Mouse (Mus musculus): Measurements from ENCODE around the gene Diaph3. TPM values are rescaled to one million over a fixed set of nuclear protein-coding genes. Genes with fewer than 3 reads are reported as not detected.

Diaph3 gene
- polyA plus RNA-seq, 1 experiment from 2014 or later = 25.9 TPM

DNA sequence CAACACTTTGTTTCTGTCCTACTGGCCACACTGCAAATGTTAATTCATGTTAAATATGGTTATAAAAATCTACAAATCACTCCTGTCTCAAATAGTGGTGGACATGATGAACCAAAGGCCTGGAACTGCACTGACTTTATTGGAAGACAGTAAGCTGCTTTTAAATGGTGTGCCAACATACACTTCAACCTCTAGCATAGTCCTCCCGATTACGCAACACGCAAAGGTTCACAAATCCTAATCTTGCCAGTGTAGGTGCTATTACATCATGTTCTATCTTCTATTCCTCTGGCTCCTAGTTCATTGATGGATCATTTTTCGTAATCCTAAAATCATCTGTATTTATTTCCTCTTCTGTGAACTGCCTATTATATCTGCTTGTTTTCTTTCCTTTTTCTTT lies 324.8 kb downstream of the Diaph3 start:
- Histone ChIP-seq H3K9me3 (ENCODE audit: low read depth, low read length) (no peaks in the 10 kb centered on the region), H3K36me3 (ENCODE audit: insufficient read depth) (no peaks in the 10 kb centered on the region), H3K4me3 (ENCODE audit: low read depth, low read length) (no peak overlapping the region), H3K4me1 (ENCODE audit: insufficient read depth) (no peaks in the 10 kb centered on the region), H3K27ac (ENCODE audit: low read depth) (no peak overlapping the region), H3K4me2 (no peak overlapping the region), H3K9ac (no peak overlapping the region), H3K27me3 (ENCODE audit: insufficient read depth, low read length) (no peaks in the 10 kb centered on the region)
- no peak for ATAC-seq (ENCODE audit: insufficient read depth)
- no peak for DNase-seq
- TF ChIP-seq CTCF (IDR thresholded peaks at IDR 0.05; ENCODE audit: low read depth) = no peak
- 94% methylated on average over 4 of the region's 4 CpGs for WGBS

DNA sequence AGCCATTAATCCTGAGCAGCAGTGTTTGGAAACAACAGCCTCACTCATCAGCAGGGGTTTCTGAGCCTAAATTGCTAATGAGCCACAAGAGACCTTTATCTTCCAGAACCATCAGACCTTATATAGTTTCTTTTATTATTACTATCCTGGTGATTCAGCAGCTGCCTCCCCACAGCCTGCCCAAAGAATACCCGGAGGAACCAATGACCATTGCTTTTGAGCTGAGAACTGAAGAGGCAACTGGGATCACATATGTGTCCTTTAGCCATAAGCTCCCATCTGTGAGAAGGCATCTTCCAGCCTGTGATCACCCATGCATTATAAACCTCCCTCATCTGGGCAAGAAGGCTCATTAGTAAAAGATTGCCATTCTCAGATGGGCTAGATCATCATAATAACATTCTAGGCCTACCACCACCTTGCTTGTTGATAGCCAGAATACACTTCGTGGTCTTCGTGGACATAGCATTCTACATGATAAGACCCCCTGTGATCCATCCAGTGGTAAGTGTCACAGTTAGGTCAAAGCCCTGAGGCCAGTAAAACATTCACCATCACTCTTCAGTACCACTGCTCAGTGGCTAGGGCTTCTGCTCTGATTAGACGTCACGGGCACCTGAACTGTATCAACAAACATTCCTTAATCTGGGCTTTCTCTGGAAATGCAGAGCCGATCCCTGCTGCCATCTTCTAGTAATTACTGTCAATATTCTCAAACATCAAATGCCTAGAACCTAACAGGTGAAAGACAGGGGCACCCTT lies 352.0 kb downstream of the Diaph3 start:
- DNase-seq (no peak), ATAC-seq (ENCODE audit: insufficient read depth) (no peak)
- 45% methylated on average over 6 of the region's 6 CpGs for WGBS
- H3K9ac ChIP-seq = no peak overlapping the region
- no peaks in the 10 kb centered on the region for H3K36me3 ChIP-seq (ENCODE audit: insufficient read depth)
- no peak for TF ChIP-seq CTCF (IDR thresholded peaks at IDR 0.05; ENCODE audit: low read depth)
- H3K9me3 ChIP-seq (ENCODE audit: low read depth, low read length) = no peaks in the 10 kb centered on the region
- no peaks in the 10 kb centered on the region for H3K27me3 ChIP-seq (ENCODE audit: insufficient read depth, low read length)
- H3K4me3 ChIP-seq (ENCODE audit: low read depth, low read length) = no peak overlapping the region
- no peaks in the 10 kb centered on the region for H3K4me1 ChIP-seq (ENCODE audit: insufficient read depth)
- H3K4me2 ChIP-seq = no peak overlapping the region
- H3K27ac ChIP-seq (ENCODE audit: low read depth) = no peak overlapping the region

GRCm38 (mm10) chr14:86786866-86787265 lies 354.2 kb downstream of the Diaph3 start:
- H3K27ac ChIP-seq (ENCODE audit: low read depth) = no peak overlapping the region
- H3K4me3 ChIP-seq (ENCODE audit: low read depth, low read length) = no peak overlapping the region
- H3K9me3 ChIP-seq (ENCODE audit: low read depth, low read length) = no peaks in the 10 kb centered on the region
- no peaks in the 10 kb centered on the region for H3K36me3 ChIP-seq (ENCODE audit: insufficient read depth)
- no peaks in the 10 kb centered on the region for H3K4me1 ChIP-seq (ENCODE audit: insufficient read depth)
- DNase-seq = peak; percentile 25
- no peak overlapping the region for H3K4me2 ChIP-seq
- H3K9ac ChIP-seq = no peak overlapping the region
- H3K27me3 ChIP-seq (ENCODE audit: insufficient read depth, low read length) = no peaks in the 10 kb centered on the region
- TF ChIP-seq CTCF (IDR thresholded peaks at IDR 0.05; ENCODE audit: low read depth) = no peak
- 15% methylated on average over 8 of the region's 8 CpGs for WGBS
- ATAC-seq (ENCODE audit: insufficient read depth) = no peak

- Histone ChIP-seq H3K4me2 (no peak overlapping the region), H3K9me3 (ENCODE audit: low read depth, low read length) (no peaks in the 10 kb centered on the region), H3K4me3 (ENCODE audit: low read depth, low read length) (no peak overlapping the region), H3K36me3 (ENCODE audit: insufficient read depth) (no peaks in the 10 kb centered on the region), H3K27ac (ENCODE audit: low read depth) (no peak overlapping the region), H3K4me1 (ENCODE audit: insufficient read depth) (no peaks in the 10 kb centered on the region), H3K9ac (no peak overlapping the region), H3K27me3 (ENCODE audit: insufficient read depth, low read length) (no peaks in the 10 kb centered on the region)
- DNase-seq = peak; percentile 87
- ATAC-seq (ENCODE audit: insufficient read depth) = peak; percentile 38; the same call in 1 of the 2 replicates
- peak; percentile 73 for TF ChIP-seq CTCF (IDR thresholded peaks at IDR 0.05; ENCODE audit: low read depth)
- 47% methylated on average over 6 of the region's 6 CpGs for WGBS
Observed at GRCm38 (mm10) chr14:86781553-86782273, 359.3 kb downstream of the Diaph3 start.

- Histone ChIP-seq H3K4me3 (ENCODE audit: low read depth, low read length) (no peak overlapping the region), H3K27ac (ENCODE audit: low read depth) (no peak overlapping the region), H3K36me3 (ENCODE audit: insufficient read depth) (no peaks in the 10 kb centered on the region), H3K4me1 (ENCODE audit: insufficient read depth) (no peaks in the 10 kb centered on the region), H3K9me3 (ENCODE audit: low read depth, low read length) (no peaks in the 10 kb centered on the region), H3K27me3 (ENCODE audit: insufficient read depth, low read length) (no peaks in the 10 kb centered on the region), H3K4me2 (no peak overlapping the region), H3K9ac (no peak overlapping the region)
- no peak for ATAC-seq (ENCODE audit: insufficient read depth)
- WGBS = 50% methylated on average over 2 of the region's 2 CpGs
- no peak for DNase-seq
- no peak for TF ChIP-seq CTCF (IDR thresholded peaks at IDR 0.05; ENCODE audit: low read depth)
Observed at GRCm38 (mm10) chr14:86773311-86773710, 367.7 kb downstream of the Diaph3 start.

DNA sequence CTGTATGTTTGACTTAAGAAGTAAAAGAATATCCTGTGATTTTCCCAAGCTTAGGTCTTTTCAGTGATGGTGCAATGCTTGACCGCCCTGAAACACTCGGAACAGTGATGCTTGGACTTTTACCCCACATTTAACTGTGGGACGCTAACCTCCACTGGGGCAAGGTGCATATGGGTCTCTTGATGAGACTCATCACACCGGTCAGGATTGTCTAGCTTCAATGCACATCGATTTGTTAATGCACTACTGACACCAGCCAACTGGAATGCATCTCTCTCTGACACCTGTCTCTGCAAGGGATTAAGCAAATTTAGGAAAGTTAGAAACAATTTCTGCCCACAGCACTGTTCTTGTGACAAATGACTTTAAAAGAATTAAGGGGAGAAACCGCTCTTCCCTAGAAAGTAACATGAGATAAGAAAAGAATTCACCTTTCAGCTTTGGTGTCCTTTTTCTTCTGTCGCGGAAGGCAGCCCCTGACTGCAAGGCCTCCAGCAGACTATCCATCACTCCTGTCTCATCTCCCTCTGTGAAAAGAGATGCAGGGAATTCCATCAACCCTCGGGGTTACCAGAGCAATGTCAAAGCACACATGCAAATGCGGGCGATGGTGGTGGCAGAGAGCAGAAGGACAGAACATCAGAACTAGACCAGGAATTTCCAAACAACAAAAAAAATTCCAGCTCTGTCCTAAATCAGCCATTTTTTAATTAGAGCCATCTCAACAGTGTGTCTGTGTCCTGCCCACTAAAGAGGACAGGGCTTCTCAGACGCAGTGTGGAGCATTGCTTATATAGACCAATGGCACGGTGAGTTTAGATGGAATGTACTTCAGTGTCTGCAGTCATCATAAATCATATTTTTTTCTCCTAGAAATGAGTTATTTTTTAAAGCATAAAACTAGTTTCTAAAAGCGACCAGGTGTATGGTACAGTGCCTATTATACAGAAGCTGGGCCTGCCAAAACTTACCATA lies 368.6 kb downstream of the Diaph3 start:
- ATAC-seq (ENCODE audit: insufficient read depth) = no peak
- Histone ChIP-seq H3K4me2 (no peak overlapping the region), H3K36me3 (ENCODE audit: insufficient read depth) (no peaks in the 10 kb centered on the region), H3K9me3 (ENCODE audit: low read depth, low read length) (no peaks in the 10 kb centered on the region), H3K27ac (ENCODE audit: low read depth) (no peak overlapping the region), H3K4me3 (ENCODE audit: low read depth, low read length) (no peak overlapping the region), H3K4me1 (ENCODE audit: insufficient read depth) (no peaks in the 10 kb centered on the region), H3K27me3 (ENCODE audit: insufficient read depth, low read length) (no peaks in the 10 kb centered on the region), H3K9ac (no peak overlapping the region)
- WGBS = 44% methylated on average over 14 of the region's 14 CpGs
- no peak for TF ChIP-seq CTCF (IDR thresholded peaks at IDR 0.05; ENCODE audit: low read depth)
- no peak for DNase-seq

Data from lung, embryonic 14.5 days (tissue).